ENCODE assay signal across 23 mouse cellular contexts in the genomic region with DNA sequence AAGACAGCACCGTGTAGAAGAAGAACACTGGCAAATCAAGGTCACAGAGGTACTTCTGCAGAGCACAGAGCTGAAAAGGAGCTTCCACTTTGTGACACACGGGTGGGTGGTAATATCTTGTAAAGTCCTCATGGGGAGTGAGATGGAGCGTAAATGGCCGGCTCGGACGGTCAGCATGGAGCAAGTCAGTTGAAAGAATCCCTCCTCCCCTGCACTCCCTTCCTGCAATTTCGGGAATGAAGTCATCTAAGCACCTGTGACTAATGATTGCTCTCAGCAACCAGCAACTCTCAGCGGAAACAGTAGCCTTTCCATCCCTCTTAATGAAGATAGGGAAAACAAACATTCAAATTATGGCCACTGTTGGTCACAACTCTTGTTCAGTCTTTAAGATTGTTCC. TPM values are rescaled to one million over a fixed set of nuclear protein-coding genes. Genes with fewer than 3 reads are reported as not detected.
DNase-seq lines count a peak whose midpoint lies in the region; ATAC-seq and TF ChIP-seq lines count a peak whose summit lies in the region.
"Had no signal": no experiment of that assay in that cellular context is flagged by ENCODE, and none has a peak within 500 bp of the region (broad histone marks: within the 10 kb centered on the region; RNA-seq: fewer than 3 reads in every experiment).

No protein-coding gene starts in this region.

- no peak for ATAC-seq in kidney, postnatal 0 days (replicated peaks; ENCODE audit: low FRiP score, low read depth)
- ATAC-seq: activated CD4-positive, CD25-positive, alpha-beta regulatory T cell, adult 4 months; intestine, embryonic 15.5 days had no signal

- no peaks in the 10 kb centered on the region for H3K36me3 ChIP-seq in kidney, postnatal 0 days (ENCODE audit: insufficient read depth, low read length)
- H3K36me3 ChIP-seq: embryonic facial prominence, embryonic 13.5 days; intestine, embryonic 15.5 days had no signal

- H3K27ac ChIP-seq in kidney, postnatal 0 days, result no peak overlapping the region
- H3K27ac ChIP-seq: embryonic facial prominence, embryonic 13.5 days; heart, adult 2 months; intestine, embryonic 15.5 days; left cerebral cortex, adult 2 months; stomach, postnatal 0 days had no signal

- 18% methylated on average over 8 of the region's 8 CpGs for WGBS in kidney, postnatal 0 days

- H3K27me3 ChIP-seq in kidney, postnatal 0 days (ENCODE audit: insufficient read depth, low read length), result no peaks in the 10 kb centered on the region
- H3K27me3 ChIP-seq: embryonic facial prominence, embryonic 13.5 days; intestine, embryonic 15.5 days had no signal

- H3K9me3 ChIP-seq in kidney, postnatal 0 days (replicated peaks; ENCODE audit: low read length), result no peaks in the 10 kb centered on the region
- H3K9me3 ChIP-seq: embryonic facial prominence, embryonic 13.5 days; intestine, embryonic 15.5 days had no signal

- H3K4me1 ChIP-seq in kidney, postnatal 0 days (replicated peaks; ENCODE audit: insufficient read depth, low read length), result no peaks in the 10 kb centered on the region
- H3K4me1 ChIP-seq: embryonic facial prominence, embryonic 13.5 days; intestine, embryonic 15.5 days had no signal

- H3K4me2 ChIP-seq in kidney, postnatal 0 days (ENCODE audit: low read length), result peak overlapping the region; percentile 10; the same call in 1 of the 2 replicates
- H3K4me2 ChIP-seq: embryonic facial prominence, embryonic 13.5 days; intestine, embryonic 15.5 days had no signal

- no peak overlapping the region for H3K4me3 ChIP-seq in kidney, postnatal 0 days (replicated peaks; ENCODE audit: low read depth, low read length)
- H3K4me3 ChIP-seq: embryonic facial prominence, embryonic 13.5 days; heart, adult 2 months; intestine, embryonic 15.5 days; left cerebral cortex, adult 2 months had no signal

- no peak for TF ChIP-seq CTCF in kidney, postnatal 0 days (IDR thresholded peaks at IDR 0.05; ENCODE audit: low read depth)

- H3K9ac ChIP-seq in kidney, postnatal 0 days (ENCODE audit: low read depth, low read length), result no peak overlapping the region
- H3K9ac ChIP-seq: embryonic facial prominence, embryonic 13.5 days; intestine, embryonic 15.5 days had no signal

- peak; percentile 42 for DNase-seq in cerebellum, adult 11-12 months
- no peak for DNase-seq in cerebellum, postnatal 36 days
- DNase-seq in heart, adult 11 months, result peak; percentile 43
- DNase-seq in heart, postnatal 4 days, result no peak
- DNase-seq in kidney, postnatal 0 days (ENCODE audit: low spot score), result peak; percentile 37
- DNase-seq in kidney, postnatal 36 days, result no peak
- peak; percentile 37 for DNase-seq in retina, embryonic 14.5 days (ENCODE audit: low spot score)
- DNase-seq in lung, adult 18-20 months, result no peak
- DNase-seq: adrenal gland, postnatal 10 days; gastrocnemius, postnatal 14 days; heart, adult 2 months; heart, postnatal 36 days; kidney, postnatal 14 days; left cerebral cortex, postnatal 4 days; liver; lung, postnatal 10 days; right cerebral cortex, postnatal 4 days had no signal

RNA-seq across cellular contexts. Expression of gene Kif5c, which starts 40.9 kb away (rescaled TPM):
- total RNA-seq in heart, postnatal 4 days (2021), result 1 to 10 TPM in 1 of 2 experiments, under 1 TPM in 1; 0.88 to 1.4 TPM
- 2.7 TPM in 2 replicates for polyA plus RNA-seq in kidney, postnatal 0 days (2015; fragmentation: Nextera tagmentation; extraction: Ambion mirVana)
- total RNA-seq: megakaryocyte progenitor cell, adult 5-6 weeks had no signal

Comparison
In these comparisons a context has a peak if more than half of its experiments do, and no peak if none do; other contexts are left out.
1. DNase-seq: peak in cerebellum, adult 11-12 months (single experiment), heart, adult 11 months (single experiment), kidney, postnatal 0 days (single experiment) and retina, embryonic 14.5 days (single experiment); none in cerebellum, postnatal 36 days (0 of 2), heart, postnatal 4 days (single experiment), kidney, postnatal 36 days (0 of 2) and lung, adult 18-20 months (0 of 2).